Mouse (Mus musculus): ENCODE data around the gene Otulinl.

- TF ChIP-seq CTCF (conservative IDR thresholded peaks at IDR 0.05 in 1 of 2, IDR thresholded peaks at IDR 0.05 in 1 of 2; ENCODE audit: low read depth in 2 of 2, low read length in 2 of 2) (no peak), MYC (IDR thresholded peaks at IDR 0.05; ENCODE audit: low read depth, low read length) (no peak), CHD1 (IDR thresholded peaks at IDR 0.05; ENCODE audit: low read depth, low read length) (no peak), POLR2AphosphoS2 (IDR thresholded peaks at IDR 0.05; ENCODE audit: low read depth, low read length) (no peak)
Observed at GRCm38 (mm10) chr15:27718668-27719067, 37.3 kb upstream of the Otulinl start.
